Mouse (Mus musculus) neural tube, embryonic 13.5 days (tissue): ENCODE results near the gene Pik3r1. TPM values are rescaled to one million over a fixed set of nuclear protein-coding genes. Genes with fewer than 3 reads are reported as not detected.

Experiments
- ATAC-seq: fragments of 200-750 bp; cut with Nextera tagmentation; 2 replicates; pipeline ENCODE4 v1.8.0; 2017; ENCODE audit warnings: low read depth, mild to moderate bottlenecking, moderate TSS enrichment, moderate library complexity
- H3K27ac ChIP-seq: fragments of 300-500 bp; sonication (generic); replicated peaks from 2 replicates; pipeline ENCODE4 v1.5.1; 2015; ENCODE audit warnings: moderate library complexity, mild to moderate bottlenecking, inconsistent platforms
- H3K27me3 ChIP-seq: fragments of 300-500 bp; sonication (generic); 2 replicates; pipeline ENCODE4 v1.6.1; 2015; ENCODE audit warnings: mild to moderate bottlenecking, inconsistent platforms
- H3K36me3 ChIP-seq: fragments of 300-500 bp; sonication (generic); 2 replicates; pipeline ENCODE4 v1.6.1; 2015; ENCODE audit warnings: mild to moderate bottlenecking, inconsistent platforms
- H3K4me1 ChIP-seq: fragments of 300-500 bp; sonication (generic); replicated peaks from 2 replicates; pipeline ENCODE4 v1.6.1; 2015; ENCODE audit warnings: inconsistent platforms
- H3K4me2 ChIP-seq: fragments of 300-500 bp; sonication (generic); 2 replicates; pipeline ENCODE4 v1.6.1; 2015; ENCODE audit warnings: inconsistent platforms, mild to moderate bottlenecking, moderate library complexity
- H3K4me3 ChIP-seq: fragments of 300-500 bp; sonication (generic); 2 replicates; pipeline ENCODE4 v1.5.1; 2015; ENCODE audit warnings: mild to moderate bottlenecking, inconsistent platforms
- H3K9ac ChIP-seq: fragments of 300-500 bp; sonication (generic); 2 replicates; pipeline ENCODE4 v1.6.1; 2015; ENCODE audit warnings: moderate library complexity, mild to moderate bottlenecking, inconsistent platforms
- H3K9me3 ChIP-seq: fragments of 300-500 bp; sonication (generic); 2 replicates; pipeline ENCODE4 v1.6.1; 2016; ENCODE audit warnings: inconsistent platforms
- whole genome bisulfite sequencing: fragments of 180-500 bp; shearing (Covaris S2); methylation state at CpG from one replicate; pipeline ENCODE4 v1.1.7; 2015; 5-methylcytosine and 5-hydroxymethylcytosine counted together
- polyA plus RNA-seq: library from polyadenylated mRNA; unstranded; fragments of >200 nt; fragmentation: Nextera tagmentation; extraction: Ambion mirVana; gene quantifications from 2 replicates; pipeline ENCODE4 v1.2.1, GENCODE M21; 2015

Pik3r1 gene
- polyA plus RNA-seq, 1 experiment from 2014 or later: 47.9 TPM

DNA sequence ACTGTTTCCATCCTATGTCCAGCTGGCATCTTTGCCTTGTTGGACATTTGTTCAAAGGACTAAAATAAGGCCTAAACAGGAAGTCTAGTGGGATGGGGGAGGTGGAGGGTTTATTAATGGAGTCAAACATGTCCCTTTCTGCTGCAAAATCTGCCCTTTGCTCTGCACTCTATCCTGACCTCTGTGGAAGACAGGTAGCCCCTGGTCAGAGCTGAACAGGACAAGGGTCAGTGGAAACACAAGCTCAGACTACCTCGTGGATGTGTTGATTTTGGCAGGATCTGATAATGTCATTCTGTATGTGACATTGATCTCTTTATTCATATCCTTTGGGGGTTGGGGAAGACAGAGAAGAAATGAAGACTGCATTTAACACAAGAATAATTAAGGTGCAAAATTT, 132.2 kb downstream of the Pik3r1 start:
- Histone ChIP-seq H3K9ac (no peak overlapping the region), H3K4me1 (no peaks in the 10 kb centered on the region), H3K27ac (no peak overlapping the region), H3K9me3 (no peaks in the 10 kb centered on the region), H3K27me3 (no peaks in the 10 kb centered on the region), H3K4me2 (no peak overlapping the region), H3K4me3 (no peak overlapping the region), H3K36me3 (no peaks in the 10 kb centered on the region)
- no peak for ATAC-seq
- WGBS: 71% methylated on average over 1 of the region's 1 CpGs

DNA sequence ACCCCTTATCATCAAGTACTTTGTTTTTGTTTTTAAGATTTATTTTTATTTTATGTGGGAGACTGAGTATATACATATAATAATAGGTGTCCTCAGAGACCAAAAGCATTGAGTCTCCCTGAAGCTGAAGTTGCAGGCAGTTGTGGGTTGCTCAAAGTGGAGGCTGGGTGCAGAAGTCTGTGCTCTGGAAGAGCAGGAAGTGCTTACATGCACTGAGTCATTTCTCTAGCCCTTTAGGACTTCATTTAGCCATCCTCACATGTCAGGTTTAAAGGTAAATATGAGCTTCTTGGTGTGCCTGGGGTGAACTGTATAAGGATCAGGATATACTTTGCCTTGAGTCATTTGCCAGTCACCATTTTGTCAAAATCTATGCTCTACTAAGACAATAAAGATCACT, 133.6 kb downstream of the Pik3r1 start:
- no peak for ATAC-seq
- no peak overlapping the region for H3K4me3 ChIP-seq
- no peak overlapping the region for H3K27ac ChIP-seq
- H3K27me3 ChIP-seq: no peaks in the 10 kb centered on the region
- no peak overlapping the region for H3K4me2 ChIP-seq
- H3K36me3 ChIP-seq: no peaks in the 10 kb centered on the region
- no peak overlapping the region for H3K9ac ChIP-seq
- no peaks in the 10 kb centered on the region for H3K4me1 ChIP-seq
- no peaks in the 10 kb centered on the region for H3K9me3 ChIP-seq

DNA sequence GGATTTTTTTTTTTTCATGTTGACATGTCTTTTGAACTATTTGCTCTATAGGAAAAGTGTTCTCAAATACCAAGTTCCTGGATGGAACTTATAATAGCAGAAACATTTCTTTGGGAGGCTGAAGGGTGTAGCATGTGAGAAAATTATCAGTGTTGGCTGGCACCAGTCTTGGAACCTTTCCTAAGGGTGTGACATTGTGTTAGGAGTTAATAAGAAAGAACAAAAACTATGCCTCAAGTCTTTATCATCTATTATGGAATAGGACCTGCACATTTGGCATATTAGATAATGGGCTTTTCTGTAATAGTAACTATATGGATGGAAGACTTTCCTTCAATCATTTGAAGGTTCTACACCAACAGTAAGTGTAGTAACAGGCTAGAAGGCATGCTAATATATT, 134.4 kb downstream of the Pik3r1 start:
- Histone ChIP-seq H3K27me3 (no peaks in the 10 kb centered on the region), H3K36me3 (no peaks in the 10 kb centered on the region), H3K9ac (no peak overlapping the region), H3K4me3 (no peak overlapping the region), H3K27ac (no peak overlapping the region), H3K4me1 (no peaks in the 10 kb centered on the region), H3K9me3 (no peaks in the 10 kb centered on the region), H3K4me2 (no peak overlapping the region)
- ATAC-seq: no peak

DNA sequence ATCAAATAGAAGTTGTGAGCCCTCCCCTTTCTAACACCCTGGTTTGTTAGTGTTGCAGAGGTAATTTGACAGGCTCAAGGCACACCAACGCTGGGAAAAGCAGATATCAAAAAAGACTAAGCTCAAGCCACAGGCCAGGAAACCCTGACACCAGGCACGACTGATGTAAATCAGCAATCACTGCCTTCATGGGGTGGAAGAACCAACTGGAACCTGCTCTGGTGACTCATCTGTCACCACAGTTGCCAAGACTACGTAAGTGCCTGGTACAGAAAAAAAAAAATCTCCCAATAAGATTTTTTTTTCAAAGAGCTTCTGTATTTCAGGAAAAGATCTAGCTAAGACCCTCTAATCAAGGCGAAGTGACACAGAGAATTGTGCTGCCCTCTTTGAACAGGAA, 135.2 kb downstream of the Pik3r1 start:
- Histone ChIP-seq H3K9ac (no peak overlapping the region), H3K36me3 (no peaks in the 10 kb centered on the region), H3K27ac (no peak overlapping the region), H3K27me3 (no peaks in the 10 kb centered on the region), H3K4me2 (no peak overlapping the region), H3K4me3 (no peak overlapping the region), H3K9me3 (no peaks in the 10 kb centered on the region), H3K4me1 (no peaks in the 10 kb centered on the region)
- ATAC-seq: no peak
- 81% methylated on average over 4 of the region's 4 CpGs for WGBS

DNA sequence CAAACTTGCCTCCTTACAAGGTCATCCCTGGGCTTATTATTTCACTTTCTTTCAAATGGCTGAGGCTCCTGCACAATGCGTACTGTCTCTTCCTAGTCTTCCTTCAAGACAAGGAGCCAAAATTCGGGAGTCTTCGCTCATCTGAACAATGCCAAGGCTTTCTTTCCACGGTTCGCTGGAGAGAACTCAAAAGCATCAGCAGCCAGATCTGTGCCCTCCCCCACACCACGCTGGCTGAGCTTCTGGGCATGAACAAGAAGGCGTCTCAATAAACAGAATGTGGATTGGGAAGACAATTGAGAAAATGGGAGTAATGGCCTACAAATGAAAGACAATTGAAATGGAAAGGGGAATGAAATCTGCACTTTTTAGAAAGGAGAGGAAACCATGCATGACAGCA, 136.5 kb downstream of the Pik3r1 start:
- H3K27ac ChIP-seq: no peak overlapping the region
- no peaks in the 10 kb centered on the region for H3K4me1 ChIP-seq
- H3K36me3 ChIP-seq: no peaks in the 10 kb centered on the region
- no peaks in the 10 kb centered on the region for H3K27me3 ChIP-seq
- ATAC-seq: no peak
- no peaks in the 10 kb centered on the region for H3K9me3 ChIP-seq
- H3K4me3 ChIP-seq: no peak overlapping the region
- 43% methylated on average over 7 of the region's 7 CpGs for WGBS
- H3K4me2 ChIP-seq: no peak overlapping the region
- H3K9ac ChIP-seq: no peak overlapping the region
